23 mouse cellular contexts compared by ENCODE assay signal in genomic region chr10:85467393-85467792, GRCm38 (mm10).
A peak's percentile ranks its signal among the peaks of the same experiment; 100 is the strongest.
DNase-seq lines count a peak whose midpoint lies in the region; ATAC-seq and TF ChIP-seq lines count a peak whose summit lies in the region.
"Had no signal": no experiment of that assay in that cellular context is flagged by ENCODE, and none has a peak within 500 bp of the region (broad histone marks: within the 10 kb centered on the region; RNA-seq: fewer than 3 reads in every experiment).

No protein-coding gene starts in this region.

- no peak for TF ChIP-seq EP300 in lung, postnatal 0 days (IDR thresholded peaks at IDR 0.05)

- no peak for TF ChIP-seq CTCF in lung, postnatal 0 days (IDR thresholded peaks at IDR 0.05)

- no peaks in the 10 kb centered on the region for H3K27me3 ChIP-seq in embryonic facial prominence, embryonic 14.5 days (replicated peaks; ENCODE audit: control insufficient read depth, insufficient read depth, low read length)
- 0 out of 2 replicates have a peak, but pooled peaks cover 6% of the 10 kb centered on the region for H3K27me3 ChIP-seq in embryonic facial prominence, embryonic 10.5 days (replicated peaks; ENCODE audit: low read depth, poor library complexity, severe bottlenecking)
- H3K27me3 ChIP-seq in hindbrain, embryonic 14.5 days (ENCODE audit: control insufficient read depth, insufficient read depth, low read length), result no peaks in the 10 kb centered on the region
- H3K27me3 ChIP-seq in hindbrain, embryonic 16.5 days (replicated peaks; ENCODE audit: control insufficient read depth, insufficient read depth, low read length), result no peaks in the 10 kb centered on the region
- no peaks in the 10 kb centered on the region for H3K27me3 ChIP-seq in lung, postnatal 0 days (replicated peaks; ENCODE audit: insufficient read depth, low read length)
- H3K27me3 ChIP-seq: CH12.LX; embryonic facial prominence, embryonic 13.5 days; forebrain, embryonic 15.5 days had no signal

- peaks cover 16% of the 10 kb centered on the region; the same call in 1 of the 2 replicates for H3K4me1 ChIP-seq in embryonic facial prominence, embryonic 14.5 days (ENCODE audit: control insufficient read depth, insufficient read depth, low read length)
- H3K4me1 ChIP-seq in embryonic facial prominence, embryonic 10.5 days, result peaks cover 17% of the 10 kb centered on the region
- peaks cover 46% of the 10 kb centered on the region for H3K4me1 ChIP-seq in hindbrain, embryonic 14.5 days (replicated peaks; ENCODE audit: control insufficient read depth, insufficient read depth, low read length)
- H3K4me1 ChIP-seq in hindbrain, embryonic 16.5 days (ENCODE audit: control insufficient read depth, insufficient read depth, low read depth, low read length), result peaks cover 39% of the 10 kb centered on the region
- H3K4me1 ChIP-seq in lung, postnatal 0 days (ENCODE audit: insufficient read depth, low read depth, low read length), result no peaks in the 10 kb centered on the region

- no peak overlapping the region for H3K9ac ChIP-seq in embryonic facial prominence, embryonic 14.5 days (ENCODE audit: low read depth, low read length)
- no peak overlapping the region for H3K9ac ChIP-seq in hindbrain, embryonic 14.5 days
- H3K9ac ChIP-seq in hindbrain, embryonic 16.5 days (ENCODE audit: low read depth, low read length), result no peak overlapping the region; the same call in 1 of the 2 replicates
- no peak overlapping the region for H3K9ac ChIP-seq in lung, postnatal 0 days (replicated peaks; ENCODE audit: low read depth)
- H3K9ac ChIP-seq: embryonic facial prominence, embryonic 13.5 days; forebrain, embryonic 13.5 days; forebrain, embryonic 15.5 days; forebrain, postnatal 0 days had no signal

- 57% methylated on average over 7 of the region's 7 CpGs for WGBS in embryonic facial prominence, embryonic 14.5 days
- 67% methylated on average over 7 of the region's 7 CpGs for WGBS in embryonic facial prominence, embryonic 10.5 days
- 59% methylated on average over 7 of the region's 7 CpGs for WGBS in hindbrain, embryonic 14.5 days
- WGBS in hindbrain, embryonic 16.5 days, result 55% methylated on average over 7 of the region's 7 CpGs
- WGBS in lung, postnatal 0 days, result 54% methylated on average over 7 of the region's 7 CpGs

- no peaks in the 10 kb centered on the region for H3K36me3 ChIP-seq in embryonic facial prominence, embryonic 14.5 days (ENCODE audit: control insufficient read depth, insufficient read depth, low read length)
- no peaks in the 10 kb centered on the region for H3K36me3 ChIP-seq in embryonic facial prominence, embryonic 10.5 days (replicated peaks)
- no peaks in the 10 kb centered on the region for H3K36me3 ChIP-seq in hindbrain, embryonic 14.5 days (replicated peaks; ENCODE audit: control insufficient read depth, insufficient read depth)
- H3K36me3 ChIP-seq in hindbrain, embryonic 16.5 days (ENCODE audit: control insufficient read depth, insufficient read depth, low read length), result no peaks in the 10 kb centered on the region
- no peaks in the 10 kb centered on the region for H3K36me3 ChIP-seq in lung, postnatal 0 days (ENCODE audit: insufficient read depth, low read length)
- H3K36me3 ChIP-seq: embryonic facial prominence, embryonic 13.5 days; forebrain, embryonic 15.5 days had no signal

- H3K9me3 ChIP-seq in embryonic facial prominence, embryonic 14.5 days (ENCODE audit: control insufficient read depth, low read length), result no peaks in the 10 kb centered on the region
- no peaks in the 10 kb centered on the region for H3K9me3 ChIP-seq in embryonic facial prominence, embryonic 10.5 days
- H3K9me3 ChIP-seq in hindbrain, embryonic 14.5 days (ENCODE audit: control insufficient read depth, low read length), result no peaks in the 10 kb centered on the region
- no peaks in the 10 kb centered on the region for H3K9me3 ChIP-seq in hindbrain, embryonic 16.5 days (ENCODE audit: control insufficient read depth, low read length)
- no peaks in the 10 kb centered on the region for H3K9me3 ChIP-seq in lung, postnatal 0 days (ENCODE audit: low read length)
- H3K9me3 ChIP-seq: embryonic facial prominence, embryonic 13.5 days; forebrain, embryonic 13.5 days; forebrain, embryonic 15.5 days had no signal

- H3K4me3 ChIP-seq in embryonic facial prominence, embryonic 14.5 days (ENCODE audit: low read depth, low read length), result no peak overlapping the region
- H3K4me3 ChIP-seq in embryonic facial prominence, embryonic 10.5 days, result no peak overlapping the region
- H3K4me3 ChIP-seq in hindbrain, embryonic 14.5 days (replicated peaks; ENCODE audit: low read length), result no peak overlapping the region
- no peak overlapping the region for H3K4me3 ChIP-seq in hindbrain, embryonic 16.5 days (ENCODE audit: low read length)
- H3K4me3 ChIP-seq in lung, postnatal 0 days (ENCODE audit: low read depth, low read length), result no peak overlapping the region
- H3K4me3 ChIP-seq: embryonic facial prominence, embryonic 13.5 days; forebrain, embryonic 13.5 days; forebrain, embryonic 15.5 days had no signal

- ATAC-seq in embryonic facial prominence, embryonic 14.5 days (ENCODE audit: low read depth), result no peak
- no peak for ATAC-seq in hindbrain, embryonic 14.5 days (ENCODE audit: low FRiP score)
- no peak for ATAC-seq in hindbrain, embryonic 16.5 days
- ATAC-seq in lung, postnatal 0 days, result no peak
- ATAC-seq: CD4-positive, CD25-positive, alpha-beta regulatory T cell, adult 4 months; forebrain, embryonic 13.5 days; forebrain, embryonic 15.5 days; forebrain, postnatal 0 days had no signal

- no peak overlapping the region for H3K4me2 ChIP-seq in embryonic facial prominence, embryonic 14.5 days (ENCODE audit: low read depth, low read length)
- H3K4me2 ChIP-seq in hindbrain, embryonic 14.5 days (replicated peaks), result no peak overlapping the region
- no peak overlapping the region for H3K4me2 ChIP-seq in hindbrain, embryonic 16.5 days (ENCODE audit: low read length)
- no peak overlapping the region for H3K4me2 ChIP-seq in lung, postnatal 0 days (replicated peaks; ENCODE audit: low read depth, low read length)
- H3K4me2 ChIP-seq: embryonic facial prominence, embryonic 13.5 days; forebrain, embryonic 13.5 days; forebrain, embryonic 15.5 days had no signal

- peak; percentile 9 for DNase-seq in embryonic facial prominence, embryonic 14.5 days (ENCODE audit: low spot score)
- no peak for DNase-seq in embryonic facial prominence, embryonic 10.5 days (ENCODE audit: low spot score)
- no peak for DNase-seq in hindbrain, embryonic 14.5 days (ENCODE audit: low spot score)
- DNase-seq in ES-CJ7 (ENCODE audit: low read depth, low spot score) (peak; percentile 25), ZHBTc4 (ENCODE audit: low read depth, low spot score) (peak; percentile 56)
- DNase-seq in lung, postnatal 36 days, result no peak
- DNase-seq in lung, postnatal 0 days (ENCODE audit: low spot score), result no peak
- DNase-seq: adrenal gland, adult 2 months; adrenal gland, postnatal 10 days; adrenal gland, postnatal 25 days; B cell, adult 2 months; cerebellum, adult 11-12 months; cerebellum, adult 2 months; cerebellum, adult 9-10 months; cerebellum, postnatal 10 days; cerebellum, postnatal 25 days; forebrain, postnatal 0 days had no signal

- no peak overlapping the region for H3K27ac ChIP-seq in embryonic facial prominence, embryonic 14.5 days (replicated peaks; ENCODE audit: low read depth, low read length)
- H3K27ac ChIP-seq in embryonic facial prominence, embryonic 10.5 days (replicated peaks), result no peak overlapping the region
- H3K27ac ChIP-seq in hindbrain, embryonic 14.5 days, result peak overlapping the region; percentile 0; the same call in 1 of the 2 replicates
- H3K27ac ChIP-seq in hindbrain, embryonic 16.5 days (ENCODE audit: low read depth, low read length), result no peak overlapping the region
- no peak overlapping the region for H3K27ac ChIP-seq in lung, postnatal 0 days (ENCODE audit: low read length)
- H3K27ac ChIP-seq: embryonic facial prominence, embryonic 13.5 days; forebrain, embryonic 13.5 days; forebrain, embryonic 15.5 days had no signal

Comparison
In these comparisons a context has a peak if more than half of its experiments do, and no peak if none do; other contexts are left out.
1. DNase-seq: peak in embryonic facial prominence, embryonic 14.5 days (single experiment), ES-CJ7 (single experiment) and ZHBTc4 (single experiment); none in embryonic facial prominence, embryonic 10.5 days (single experiment), hindbrain, embryonic 14.5 days (single experiment), lung, postnatal 36 days (single experiment) and lung, postnatal 0 days (single experiment).